Mouse (Mus musculus): ENCODE results near the gene Klhdc7b. TPM values are rescaled to one million over a fixed set of nuclear protein-coding genes. Genes with fewer than 3 reads are reported as not detected.

Gene Klhdc7b
- polyA plus RNA-seq, 1 experiment from 2014 or later: 0.07 TPM

DNA sequence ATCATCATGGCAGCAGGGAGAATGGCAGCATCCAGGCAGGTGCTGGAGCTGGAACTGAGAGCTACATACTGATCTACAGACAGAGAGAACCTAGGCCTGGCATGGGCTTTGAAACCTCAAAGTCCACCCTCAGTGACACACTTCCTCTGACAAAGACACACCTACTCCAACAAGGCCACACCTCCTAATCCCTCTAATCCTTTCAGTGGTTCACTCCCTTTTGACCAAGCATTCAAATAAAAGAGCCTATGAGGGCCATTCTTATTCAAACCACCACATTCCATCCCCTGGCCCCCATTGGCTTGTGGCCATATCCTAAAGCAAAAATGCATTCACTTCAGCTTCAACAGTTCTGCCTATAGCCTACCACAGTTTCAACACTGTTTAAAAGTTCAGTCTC is 22.0 kb downstream of the Klhdc7b start:
- Histone ChIP-seq H3K27ac (no peak overlapping the region), H3K4me2 (replicated peaks) (no peak overlapping the region), H3K9me3 (ENCODE audit: control insufficient read depth, low read length) (peaks cover 12% of the 10 kb centered on the region; the same call in 1 of the 2 replicates), H3K4me3 (replicated peaks; ENCODE audit: low read length) (no peak overlapping the region), H3K9ac (no peak overlapping the region), H3K4me1 (replicated peaks; ENCODE audit: control insufficient read depth, insufficient read depth, low read length) (no peaks in the 10 kb centered on the region), H3K36me3 (replicated peaks; ENCODE audit: control insufficient read depth, insufficient read depth) (no peaks in the 10 kb centered on the region), H3K27me3 (ENCODE audit: control insufficient read depth, insufficient read depth, low read length) (no peaks in the 10 kb centered on the region)
- ATAC-seq (ENCODE audit: low FRiP score) (no peak), DNase-seq (ENCODE audit: low spot score) (no peak)

DNA sequence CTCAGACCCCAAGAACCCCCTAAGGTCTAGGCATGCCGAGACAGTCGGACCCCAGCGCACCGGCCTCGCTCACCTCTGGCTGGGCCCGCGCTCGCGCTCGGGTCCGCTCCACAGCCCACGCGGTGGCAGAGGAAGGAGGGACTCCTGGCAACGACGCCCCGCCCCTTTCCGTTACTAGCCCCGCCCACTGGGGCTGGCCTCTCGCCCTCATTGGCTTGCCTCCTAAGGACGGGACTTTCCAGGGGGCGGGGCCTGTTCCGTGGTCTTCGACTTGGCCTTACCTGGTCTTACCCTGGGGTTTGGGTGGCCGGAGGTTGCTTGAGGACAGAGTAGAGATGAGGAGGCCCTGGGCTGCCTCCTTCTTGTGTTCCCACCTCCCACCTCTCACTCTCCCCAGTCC is 25.4 kb downstream of the Klhdc7b start, which contains the start of gene Syce3:
Gene Syce3, minus strand, starts transcription at position 386 of the 400 bp plus-strand sequence.
- no peaks in the 10 kb centered on the region for H3K27me3 ChIP-seq (ENCODE audit: control insufficient read depth, insufficient read depth, low read length)
- ATAC-seq (ENCODE audit: low FRiP score): no peak
- 90% methylated on average over 24 of the region's 24 CpGs for WGBS

DNA sequence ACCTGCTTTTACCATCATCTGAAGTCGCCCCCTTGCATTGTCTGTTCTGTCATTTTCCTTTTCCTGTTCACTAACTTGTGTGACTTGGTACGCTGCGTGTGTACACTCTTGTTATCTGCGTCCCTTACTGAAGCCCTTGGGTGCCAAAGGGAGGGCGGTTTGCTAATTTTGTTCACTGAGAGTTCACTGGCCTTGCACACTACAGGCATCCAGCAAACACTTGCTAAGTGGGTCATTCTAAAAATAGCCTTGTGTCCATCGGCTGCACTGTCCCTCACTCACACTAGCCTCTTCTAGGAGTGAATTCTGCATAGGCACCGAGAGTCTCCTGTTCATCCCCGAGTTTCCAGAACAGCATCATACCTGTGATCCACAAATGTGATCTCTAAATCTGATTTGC is 30.6 kb downstream of the Klhdc7b start:
- Histone ChIP-seq H3K4me2 (replicated peaks) (no peak overlapping the region), H3K9ac (no peak overlapping the region), H3K9me3 (ENCODE audit: control insufficient read depth, low read length) (no peaks in the 10 kb centered on the region), H3K27me3 (ENCODE audit: control insufficient read depth, insufficient read depth, low read length) (no peaks in the 10 kb centered on the region), H3K27ac (no peak overlapping the region), H3K4me1 (replicated peaks; ENCODE audit: control insufficient read depth, insufficient read depth, low read length) (no peaks in the 10 kb centered on the region), H3K36me3 (replicated peaks; ENCODE audit: control insufficient read depth, insufficient read depth) (peaks cover 35% of the 10 kb centered on the region), H3K4me3 (replicated peaks; ENCODE audit: low read length) (no peak overlapping the region)
- whole genome bisulfite sequencing: 89% methylated on average over 8 of the region's 8 CpGs
- ATAC-seq (ENCODE audit: low FRiP score) (no peak), DNase-seq (ENCODE audit: low spot score) (no peak)

More for the DNA sequence above, 25.4 kb downstream of the Klhdc7b start, which contains the start of gene Syce3:
- no peaks in the 10 kb centered on the region for H3K4me1 ChIP-seq (replicated peaks; ENCODE audit: control insufficient read depth, insufficient read depth, low read length)
- H3K36me3 ChIP-seq (replicated peaks; ENCODE audit: control insufficient read depth, insufficient read depth): no peaks in the 10 kb centered on the region
- H3K27ac ChIP-seq: no peak within 1 kb of the TSS
- no peak for DNase-seq (ENCODE audit: low spot score)
- peaks cover 12% of the 10 kb centered on the region; the same call in 1 of the 2 replicates for H3K9me3 ChIP-seq (ENCODE audit: control insufficient read depth, low read length)
- H3K4me3 ChIP-seq (replicated peaks; ENCODE audit: low read length): no peak within 1 kb of the TSS
- H3K9ac ChIP-seq: no peak within 1 kb of the TSS
- H3K4me2 ChIP-seq (replicated peaks): no peak within 1 kb of the TSS

DNA sequence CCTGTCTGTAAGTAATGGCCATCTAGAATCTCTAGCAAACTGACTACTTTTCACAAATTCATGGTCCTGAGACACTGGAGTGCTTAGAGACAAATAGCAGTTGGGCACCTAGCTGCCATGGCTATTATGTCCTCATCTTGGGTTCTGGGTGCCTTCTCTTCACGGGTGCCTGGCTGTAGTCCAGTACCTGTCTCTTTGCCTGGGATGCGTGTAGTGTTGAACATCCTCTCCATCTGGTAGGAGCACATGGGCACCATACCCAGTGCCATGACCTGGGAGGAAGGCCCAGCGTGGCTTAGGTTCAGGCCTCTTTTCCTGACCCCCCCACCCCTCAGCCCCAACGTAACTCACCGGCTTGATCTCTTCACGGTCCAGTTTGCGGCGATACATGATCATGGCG is 37.2 kb downstream of the Klhdc7b start:
- DNase-seq (ENCODE audit: low spot score) (no peak), ATAC-seq (ENCODE audit: low FRiP score) (no peak)
- no peak overlapping the region for H3K4me3 ChIP-seq (replicated peaks; ENCODE audit: low read length)
- no peaks in the 10 kb centered on the region for H3K9me3 ChIP-seq (ENCODE audit: control insufficient read depth, low read length)
- H3K36me3 ChIP-seq (replicated peaks; ENCODE audit: control insufficient read depth, insufficient read depth): peaks cover 68% of the 10 kb centered on the region
- H3K27ac ChIP-seq: no peak overlapping the region
- 91% methylated on average over 9 of the region's 9 CpGs for WGBS
- H3K27me3 ChIP-seq (ENCODE audit: control insufficient read depth, insufficient read depth, low read length): no peaks in the 10 kb centered on the region
- no peak overlapping the region for H3K4me2 ChIP-seq (replicated peaks)
- H3K4me1 ChIP-seq (replicated peaks; ENCODE audit: control insufficient read depth, insufficient read depth, low read length): no peaks in the 10 kb centered on the region
- H3K9ac ChIP-seq: no peak overlapping the region

DNA sequence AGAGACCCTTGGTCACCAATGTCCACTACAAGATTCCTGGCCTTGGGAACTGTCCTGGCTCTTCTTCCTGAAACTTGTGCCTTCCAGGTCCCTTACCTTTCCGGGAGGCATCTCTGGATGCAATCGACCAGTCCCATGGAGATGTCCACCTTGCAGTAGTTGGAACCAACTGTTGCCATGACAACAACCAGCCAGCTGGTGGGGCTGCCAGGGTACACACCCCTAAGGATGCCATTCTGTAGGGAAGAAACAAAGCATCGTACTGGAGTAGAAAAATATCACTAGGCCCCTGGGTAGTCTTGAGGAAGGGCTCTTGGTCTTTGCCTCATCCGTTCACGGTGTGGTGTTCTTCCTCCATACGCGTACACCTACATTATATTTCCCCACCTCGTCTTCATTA is 39.9 kb downstream of the Klhdc7b start:
- H3K9me3 ChIP-seq (ENCODE audit: control insufficient read depth, low read length): no peaks in the 10 kb centered on the region
- H3K4me2 ChIP-seq (replicated peaks): no peak overlapping the region
- H3K4me1 ChIP-seq (replicated peaks; ENCODE audit: control insufficient read depth, insufficient read depth, low read length): peaks cover 9% of the 10 kb centered on the region
- no peak overlapping the region for H3K4me3 ChIP-seq (replicated peaks; ENCODE audit: low read length)
- no peak overlapping the region for H3K9ac ChIP-seq
- ATAC-seq (ENCODE audit: low FRiP score): no peak
- DNase-seq (ENCODE audit: low spot score): no peak
- no peaks in the 10 kb centered on the region for H3K27me3 ChIP-seq (ENCODE audit: control insufficient read depth, insufficient read depth, low read length)
- H3K36me3 ChIP-seq (replicated peaks; ENCODE audit: control insufficient read depth, insufficient read depth): peaks cover 57% of the 10 kb centered on the region
- WGBS: 80% methylated on average over 8 of the region's 8 CpGs
- no peak overlapping the region for H3K27ac ChIP-seq

DNA sequence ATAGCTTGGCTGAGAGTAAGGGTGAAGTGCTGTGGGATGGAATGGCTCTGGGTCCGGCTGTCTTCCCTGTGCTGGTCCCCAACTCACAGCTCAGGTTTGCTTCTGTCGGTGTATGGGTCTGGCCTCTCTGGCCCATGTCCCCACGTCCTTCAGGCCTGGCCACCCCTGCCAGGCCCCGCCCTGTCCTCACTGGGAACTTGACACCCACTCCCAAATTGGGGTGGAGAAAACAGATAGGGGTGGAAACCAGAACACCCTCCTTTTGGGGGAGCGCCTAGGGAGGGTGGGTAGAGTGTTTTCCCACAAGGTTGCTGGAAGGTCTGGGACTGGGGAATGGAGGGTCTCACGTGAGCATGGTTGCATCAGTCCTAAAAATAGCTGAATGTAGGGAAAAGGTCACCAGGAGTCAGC is 41.0 kb downstream of the Klhdc7b start, which contains the start of gene Cpt1b:
Gene Cpt1b, minus strand, starts transcription at position 153 of the 411 bp plus-strand sequence.
- H3K36me3 ChIP-seq (replicated peaks; ENCODE audit: control insufficient read depth, insufficient read depth): peaks cover 46% of the 10 kb centered on the region
- no peak for ATAC-seq (ENCODE audit: low FRiP score)
- no peak within 1 kb of the TSS for H3K9ac ChIP-seq
- H3K4me1 ChIP-seq (replicated peaks; ENCODE audit: control insufficient read depth, insufficient read depth, low read length): peaks cover 9% of the 10 kb centered on the region
- no peak for DNase-seq (ENCODE audit: low spot score)
- no peaks in the 10 kb centered on the region for H3K9me3 ChIP-seq (ENCODE audit: control insufficient read depth, low read length)
- WGBS: 47% methylated on average over 6 of the region's 6 CpGs
- H3K27ac ChIP-seq: no peak within 1 kb of the TSS
- no peak within 1 kb of the TSS for H3K4me2 ChIP-seq (replicated peaks)
- no peak within 1 kb of the TSS for H3K4me3 ChIP-seq (replicated peaks; ENCODE audit: low read length)
- H3K27me3 ChIP-seq (ENCODE audit: control insufficient read depth, insufficient read depth, low read length): no peaks in the 10 kb centered on the region

DNA sequence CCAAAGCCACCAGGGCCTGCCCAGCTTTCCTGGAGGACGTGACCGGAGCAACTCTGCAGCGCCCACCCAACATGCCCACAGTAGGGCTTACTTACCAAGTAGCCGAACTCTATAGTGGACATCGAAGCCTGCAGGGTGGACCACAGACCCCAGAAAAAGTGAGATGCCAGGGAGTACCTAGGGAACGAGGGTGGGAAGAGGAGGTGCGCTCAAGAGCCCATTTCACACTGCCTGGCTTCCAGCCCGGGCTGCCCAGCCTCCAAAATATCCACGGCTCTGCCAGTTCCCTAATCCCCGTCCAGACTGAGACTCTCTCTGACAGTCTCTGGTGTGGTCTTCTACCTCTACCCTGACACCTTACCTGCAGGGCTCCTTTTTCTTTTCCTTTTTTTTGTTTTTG is 42.0 kb downstream of the Klhdc7b start:
- Histone ChIP-seq H3K4me2 (replicated peaks) (no peak overlapping the region), H3K36me3 (replicated peaks; ENCODE audit: control insufficient read depth, insufficient read depth) (peaks cover 40% of the 10 kb centered on the region), H3K27me3 (ENCODE audit: control insufficient read depth, insufficient read depth, low read length) (no peaks in the 10 kb centered on the region), H3K9ac (no peak overlapping the region), H3K4me3 (replicated peaks; ENCODE audit: low read length) (no peak overlapping the region), H3K27ac (no peak overlapping the region), H3K4me1 (replicated peaks; ENCODE audit: control insufficient read depth, insufficient read depth, low read length) (peaks cover 9% of the 10 kb centered on the region), H3K9me3 (ENCODE audit: control insufficient read depth, low read length) (no peaks in the 10 kb centered on the region)
- ATAC-seq (ENCODE audit: low FRiP score) (no peak), DNase-seq (ENCODE audit: low spot score) (no peak)
- WGBS: 92% methylated on average over 10 of the region's 10 CpGs

DNA sequence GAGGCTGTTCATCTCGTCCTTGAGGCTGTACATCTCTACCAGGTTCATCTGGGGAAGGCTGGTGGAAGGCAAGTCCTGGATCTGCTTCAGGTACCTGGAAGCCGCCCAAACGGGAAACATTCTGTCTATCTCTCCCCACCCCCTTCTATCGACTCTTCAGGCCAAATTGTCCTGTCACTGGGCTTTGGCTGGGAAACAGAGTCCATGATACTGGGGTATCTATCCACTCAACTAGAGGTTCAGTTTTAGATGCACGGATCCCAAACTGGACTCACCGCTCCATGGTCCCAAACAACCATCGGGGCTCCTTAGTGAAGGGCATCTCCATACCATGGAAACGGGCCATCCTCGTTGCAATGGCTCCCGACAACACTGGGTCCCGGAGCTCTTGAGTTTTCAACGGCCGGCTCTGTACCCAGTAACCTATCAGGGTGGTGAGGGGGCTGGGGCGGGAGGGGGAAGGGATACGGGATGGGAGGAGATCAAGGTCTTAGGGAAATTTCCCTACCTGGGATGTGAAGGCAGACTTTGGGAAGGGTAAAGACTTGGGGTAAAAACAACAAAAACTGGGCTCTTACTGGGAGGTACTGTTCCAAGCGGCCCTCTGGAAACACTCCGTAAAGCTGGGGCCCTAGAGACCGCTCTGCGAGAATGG is 43.5 kb downstream of the Klhdc7b start:
- Histone ChIP-seq H3K4me2 (replicated peaks) (peak overlapping the region; percentile 84), H3K36me3 (replicated peaks; ENCODE audit: control insufficient read depth, insufficient read depth) (peaks cover 30% of the 10 kb centered on the region), H3K4me1 (replicated peaks; ENCODE audit: control insufficient read depth, insufficient read depth, low read length) (peaks cover 9% of the 10 kb centered on the region), H3K9ac (peak overlapping the region; percentile 70), H3K27ac (no peak overlapping the region), H3K9me3 (ENCODE audit: control insufficient read depth, low read length) (no peaks in the 10 kb centered on the region), H3K27me3 (ENCODE audit: control insufficient read depth, insufficient read depth, low read length) (no peaks in the 10 kb centered on the region), H3K4me3 (replicated peaks; ENCODE audit: low read length) (peak overlapping the region; percentile 59)
- 85% methylated on average over 19 of the region's 19 CpGs for WGBS
- DNase-seq (ENCODE audit: low spot score): no peak
- no peak for ATAC-seq (ENCODE audit: low FRiP score)

DNA sequence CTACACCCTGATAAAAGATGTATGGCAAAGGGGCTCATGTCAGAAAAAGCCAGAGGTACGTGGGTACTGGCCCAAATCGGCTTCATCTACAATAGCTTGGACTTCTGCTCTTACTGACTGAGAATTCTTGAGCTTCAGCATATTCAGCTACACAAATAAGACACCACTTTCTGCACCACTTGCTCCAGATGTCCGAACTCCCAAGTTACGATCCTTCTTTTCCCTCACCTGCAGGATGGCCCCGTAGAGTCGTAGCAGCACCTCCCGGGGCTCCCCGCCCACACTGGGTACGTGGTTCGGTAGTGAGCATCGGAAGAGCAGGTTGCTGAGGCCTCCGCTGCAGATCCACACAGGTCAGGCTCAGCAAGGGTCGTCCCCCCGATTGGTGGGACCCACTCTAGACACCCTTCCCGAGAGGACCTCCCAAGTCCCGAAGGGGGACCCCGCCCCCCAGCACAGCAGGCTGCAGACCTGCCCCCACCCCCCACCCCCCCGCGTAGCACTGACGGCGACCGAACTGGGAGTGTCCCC is 44.2 kb downstream of the Klhdc7b start:
- H3K27ac ChIP-seq: peak overlapping the region; percentile 94; the same call in 1 of the 2 replicates
- no peaks in the 10 kb centered on the region for H3K9me3 ChIP-seq (ENCODE audit: control insufficient read depth, low read length)
- no peaks in the 10 kb centered on the region for H3K27me3 ChIP-seq (ENCODE audit: control insufficient read depth, insufficient read depth, low read length)
- peak; percentile 35 for ATAC-seq (ENCODE audit: low FRiP score)
- H3K9ac ChIP-seq: peak overlapping the region; percentile 70
- H3K4me2 ChIP-seq (replicated peaks): peak overlapping the region; percentile 84
- H3K4me3 ChIP-seq (replicated peaks; ENCODE audit: low read length): peak overlapping the region; percentile 59
- H3K36me3 ChIP-seq (replicated peaks; ENCODE audit: control insufficient read depth, insufficient read depth): peaks cover 27% of the 10 kb centered on the region
- DNase-seq (ENCODE audit: low spot score): no peak
- peaks cover 9% of the 10 kb centered on the region for H3K4me1 ChIP-seq (replicated peaks; ENCODE audit: control insufficient read depth, insufficient read depth, low read length)
- WGBS: 8% methylated on average over 19 of the region's 22 CpGs
